Mouse (Mus musculus): ENCODE measurements at regions not wholly inside any gene's neighbourhood (a gene's known extent, or its start where the extent isn't known, plus 50 kb on each side); places are given as distances from the start of the nearest gene placed in this dataset.

DNA sequence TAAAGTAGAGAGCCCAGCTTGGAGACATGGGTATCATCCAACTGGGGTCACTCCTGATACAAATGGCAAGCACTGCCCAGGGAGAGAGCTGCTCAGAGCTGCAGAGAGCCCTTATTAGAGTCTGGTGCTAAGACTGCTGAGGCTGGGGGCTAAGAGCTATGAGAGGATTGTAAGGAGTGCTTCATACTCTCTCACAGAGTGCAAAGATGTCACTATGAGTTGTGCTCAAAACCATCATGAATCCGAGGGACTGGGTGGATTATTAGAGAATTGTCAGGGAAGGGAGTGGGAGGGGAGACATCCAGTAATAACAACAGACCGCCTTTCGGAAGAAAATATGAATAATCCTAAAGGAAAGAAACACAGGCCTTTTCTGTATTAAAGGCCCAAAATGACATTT is 107.2 kb upstream of the Fat1 start:
- no peak for DNase-seq (ENCODE audit: low spot score)

DNA sequence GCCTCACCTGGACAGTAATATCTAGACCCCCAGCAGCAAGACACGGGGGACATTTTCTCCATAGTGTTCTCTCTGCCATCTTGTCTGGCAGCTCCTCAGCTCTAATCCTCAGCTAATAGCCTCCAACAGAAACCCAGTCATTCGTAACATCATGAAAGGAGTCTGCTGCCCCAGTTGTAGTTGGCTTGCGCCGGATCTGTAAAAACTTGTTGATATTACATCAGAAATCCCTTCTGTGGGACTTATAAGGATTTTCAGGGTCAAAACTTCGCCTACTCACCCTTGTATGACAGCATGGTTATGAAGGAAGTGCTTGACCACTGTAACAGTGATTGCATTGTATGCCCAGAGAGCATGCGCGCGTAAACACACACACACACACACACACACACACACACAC is 96.8 kb upstream of the Fat1 start:
- TF ChIP-seq CTCF (IDR thresholded peaks at IDR 0.05; ENCODE audit: low read depth): no peak
- Histone ChIP-seq H3K27ac (no peak overlapping the region), H3K4me1 (ENCODE audit: insufficient read depth, low read length) (no peaks in the 10 kb centered on the region), H3K27me3 (ENCODE audit: insufficient read depth, low read length) (no peaks in the 10 kb centered on the region), H3K36me3 (ENCODE audit: insufficient read depth, low read length) (no peaks in the 10 kb centered on the region), H3K4me3 (ENCODE audit: low read length) (no peak overlapping the region), H3K9me3 (ENCODE audit: low read length) (no peaks in the 10 kb centered on the region), H3K4me2 (ENCODE audit: low read depth, low read length) (no peak overlapping the region), H3K9ac (replicated peaks; ENCODE audit: low read length) (no peak overlapping the region)
- WGBS: 78% methylated on average over 8 of the region's 8 CpGs
- ATAC-seq (no peak), DNase-seq (ENCODE audit: low spot score) (peak; percentile 26)

More for the DNA sequence above, 107.2 kb upstream of the Fat1 start:
- Histone ChIP-seq H3K36me3 (ENCODE audit: insufficient read depth, low read length) (no peaks in the 10 kb centered on the region), H3K9ac (replicated peaks; ENCODE audit: low read length) (no peak overlapping the region), H3K4me1 (ENCODE audit: insufficient read depth, low read length) (no peaks in the 10 kb centered on the region), H3K4me2 (ENCODE audit: low read depth, low read length) (no peak overlapping the region), H3K27me3 (ENCODE audit: insufficient read depth, low read length) (no peaks in the 10 kb centered on the region), H3K4me3 (ENCODE audit: low read length) (no peak overlapping the region), H3K27ac (no peak overlapping the region), H3K9me3 (ENCODE audit: low read length) (no peaks in the 10 kb centered on the region)
- no peak for TF ChIP-seq CTCF (IDR thresholded peaks at IDR 0.05; ENCODE audit: low read depth)
- ATAC-seq: no peak
- WGBS: 84% methylated on average over 3 of the region's 3 CpGs

DNA sequence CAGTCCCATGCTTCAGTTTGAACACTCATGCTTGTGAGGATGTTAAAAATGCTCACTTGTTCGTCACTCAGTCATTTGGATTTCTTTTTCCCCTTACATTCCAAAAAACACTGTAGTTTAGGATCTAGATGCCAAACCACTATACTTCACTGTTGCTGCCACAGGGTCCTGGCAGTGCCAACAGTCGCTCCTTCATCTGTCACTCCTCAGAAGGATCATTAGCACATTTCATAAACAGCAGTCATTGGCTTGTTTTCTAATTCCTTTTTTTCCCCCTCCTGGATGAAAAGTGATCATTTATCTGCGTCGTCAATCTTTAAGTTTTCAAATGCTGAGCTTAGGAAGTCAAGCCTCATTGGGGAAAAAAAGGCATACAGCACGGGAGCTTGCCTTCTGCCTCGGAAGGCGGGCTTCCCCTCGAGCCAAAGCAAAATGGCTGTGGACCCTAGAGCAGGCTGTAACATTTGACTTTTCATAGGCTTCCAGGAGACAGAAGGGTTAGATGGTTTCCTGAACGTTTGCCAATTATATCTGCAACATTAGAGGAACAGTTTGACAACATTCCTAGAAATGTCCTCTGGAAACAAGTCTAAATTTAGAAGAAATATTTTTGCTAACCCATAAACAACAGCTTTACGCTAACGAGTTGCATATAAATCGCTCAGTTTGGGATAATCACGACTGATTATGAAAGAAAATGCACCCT is 95.6 kb upstream of the Fat1 start:
- Histone ChIP-seq H3K4me3 (ENCODE audit: low read length) (no peak overlapping the region), H3K4me2 (ENCODE audit: low read depth, low read length) (peak overlapping the region; percentile 19), H3K9ac (replicated peaks; ENCODE audit: low read length) (no peak overlapping the region), H3K9me3 (ENCODE audit: low read length) (no peaks in the 10 kb centered on the region), H3K36me3 (ENCODE audit: insufficient read depth, low read length) (no peaks in the 10 kb centered on the region), H3K27me3 (ENCODE audit: insufficient read depth, low read length) (no peaks in the 10 kb centered on the region), H3K4me1 (ENCODE audit: insufficient read depth, low read length) (no peaks in the 10 kb centered on the region), H3K27ac (no peak overlapping the region)
- WGBS: 49% methylated on average over 13 of the region's 13 CpGs
- no peak for TF ChIP-seq CTCF (IDR thresholded peaks at IDR 0.05; ENCODE audit: low read depth)
- ATAC-seq (no peak), DNase-seq (ENCODE audit: low spot score) (peak; percentile 29)

DNA sequence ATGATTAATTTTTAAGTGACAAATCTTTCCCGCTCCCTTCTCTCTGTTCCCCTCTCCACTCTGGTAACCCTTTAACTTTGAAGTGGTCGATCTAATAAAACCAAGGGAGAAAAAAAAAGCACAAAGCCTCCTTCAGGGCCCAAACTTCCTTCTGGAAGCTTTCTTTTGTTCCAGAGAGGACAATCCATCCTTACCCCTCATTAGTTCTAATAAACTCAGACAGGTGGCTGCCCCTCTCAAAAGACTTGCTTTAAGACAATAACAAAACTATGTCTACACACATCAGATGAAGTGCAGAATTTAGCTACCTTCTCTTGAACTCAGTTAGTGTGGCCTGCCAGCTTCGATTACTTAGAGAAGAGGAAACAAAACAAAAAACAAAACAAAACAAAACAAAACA is 94.6 kb upstream of the Fat1 start:
- no peaks in the 10 kb centered on the region for H3K9me3 ChIP-seq (ENCODE audit: low read length)
- ATAC-seq (no peak), DNase-seq (ENCODE audit: low spot score) (no peak)
- H3K4me1 ChIP-seq (ENCODE audit: insufficient read depth, low read length): no peaks in the 10 kb centered on the region
- no peak overlapping the region for H3K4me3 ChIP-seq (ENCODE audit: low read length)
- no peak overlapping the region for H3K4me2 ChIP-seq (ENCODE audit: low read depth, low read length)
- H3K9ac ChIP-seq (replicated peaks; ENCODE audit: low read length): no peak overlapping the region
- no peak overlapping the region for H3K27ac ChIP-seq
- no peaks in the 10 kb centered on the region for H3K36me3 ChIP-seq (ENCODE audit: insufficient read depth, low read length)
- no peak for TF ChIP-seq CTCF (IDR thresholded peaks at IDR 0.05; ENCODE audit: low read depth)
- WGBS: 40% methylated on average over 3 of the region's 3 CpGs
- H3K27me3 ChIP-seq (ENCODE audit: insufficient read depth, low read length): no peaks in the 10 kb centered on the region

DNA sequence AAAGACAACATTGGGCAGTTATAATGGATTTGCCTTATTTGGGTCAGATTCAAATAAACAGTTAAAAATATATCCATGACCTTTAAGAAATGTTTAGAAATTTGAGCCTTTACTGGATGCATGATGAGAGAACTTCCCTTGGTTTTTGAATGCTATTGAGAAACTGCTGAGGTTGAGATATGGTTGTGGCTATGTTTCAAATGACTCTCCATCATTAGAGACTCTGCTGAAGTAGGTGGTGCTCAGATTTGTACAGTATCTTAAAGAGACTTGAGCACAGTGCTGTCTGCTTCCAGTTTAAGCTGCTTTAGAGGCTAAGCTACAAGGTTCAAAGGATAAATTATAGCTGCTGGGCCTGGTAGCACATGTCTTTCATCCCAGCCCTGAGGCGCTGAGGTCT is 90.9 kb upstream of the Fat1 start:
- 69% methylated on average over 1 of the region's 1 CpGs for WGBS
- ATAC-seq: no peak
- H3K4me2 ChIP-seq (ENCODE audit: low read depth, low read length): no peak overlapping the region
- no peaks in the 10 kb centered on the region for H3K4me1 ChIP-seq (ENCODE audit: insufficient read depth, low read length)
- DNase-seq (ENCODE audit: low spot score): no peak
- H3K9me3 ChIP-seq (ENCODE audit: low read length): no peaks in the 10 kb centered on the region
- H3K4me3 ChIP-seq (ENCODE audit: low read length): no peak overlapping the region
- TF ChIP-seq CTCF (IDR thresholded peaks at IDR 0.05; ENCODE audit: low read depth): no peak
- no peak overlapping the region for H3K9ac ChIP-seq (replicated peaks; ENCODE audit: low read length)
- no peaks in the 10 kb centered on the region for H3K36me3 ChIP-seq (ENCODE audit: insufficient read depth, low read length)
- H3K27me3 ChIP-seq (ENCODE audit: insufficient read depth, low read length): no peaks in the 10 kb centered on the region
- no peak overlapping the region for H3K27ac ChIP-seq

DNA sequence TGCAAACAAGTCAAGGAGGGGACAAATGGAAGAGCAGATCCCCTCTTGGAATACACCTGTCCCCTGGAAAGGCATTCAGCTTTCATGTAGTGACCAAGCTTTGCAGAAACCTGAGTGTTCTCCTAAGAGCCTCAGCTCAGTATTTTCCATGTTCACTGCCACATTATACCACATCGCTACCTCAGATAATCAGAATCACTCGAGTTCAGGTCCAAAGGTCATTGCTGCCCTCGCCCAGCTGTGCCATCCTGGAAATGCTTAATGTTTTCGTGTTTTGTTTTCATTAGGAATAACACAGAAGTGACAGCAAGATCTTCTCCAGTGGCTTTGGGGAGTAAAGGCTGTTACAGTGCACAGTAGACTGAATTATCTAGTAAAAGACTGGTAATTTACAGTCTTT is 83.0 kb upstream of the Fat1 start:
- ATAC-seq (no peak), DNase-seq (ENCODE audit: low spot score) (no peak)
- Histone ChIP-seq H3K4me3 (ENCODE audit: low read length) (no peak overlapping the region), H3K9ac (replicated peaks; ENCODE audit: low read length) (no peak overlapping the region), H3K36me3 (ENCODE audit: insufficient read depth, low read length) (no peaks in the 10 kb centered on the region), H3K27ac (no peak overlapping the region), H3K27me3 (ENCODE audit: insufficient read depth, low read length) (no peaks in the 10 kb centered on the region), H3K4me1 (ENCODE audit: insufficient read depth, low read length) (no peaks in the 10 kb centered on the region), H3K4me2 (ENCODE audit: low read depth, low read length) (no peak overlapping the region), H3K9me3 (ENCODE audit: low read length) (no peaks in the 10 kb centered on the region)
- WGBS: 84% methylated on average over 4 of the region's 4 CpGs
- TF ChIP-seq CTCF (IDR thresholded peaks at IDR 0.05; ENCODE audit: low read depth): no peak

DNA sequence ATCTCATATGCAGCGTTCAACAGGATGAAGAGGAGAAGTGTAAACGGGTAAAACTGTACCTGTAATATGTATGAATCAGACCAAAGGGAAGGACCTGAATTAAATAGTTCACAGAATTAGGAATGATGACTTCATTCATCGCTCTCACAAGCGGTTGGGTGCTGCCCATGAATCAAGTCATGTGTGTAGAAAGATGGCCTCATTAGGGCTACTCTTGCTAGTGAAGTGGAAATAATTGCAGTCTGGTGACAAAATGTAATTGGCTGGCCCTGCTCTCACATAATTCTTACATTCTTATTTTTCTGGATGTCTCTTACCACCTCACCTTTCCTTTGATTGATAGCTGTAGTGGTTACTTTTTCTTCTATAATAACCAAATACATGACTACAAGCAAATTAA is 80.1 kb upstream of the Fat1 start:
- WGBS: 85% methylated on average over 4 of the region's 4 CpGs
- H3K36me3 ChIP-seq (ENCODE audit: insufficient read depth, low read length): no peaks in the 10 kb centered on the region
- ATAC-seq (no peak), DNase-seq (ENCODE audit: low spot score) (no peak)
- no peak overlapping the region for H3K4me2 ChIP-seq (ENCODE audit: low read depth, low read length)
- H3K9ac ChIP-seq (replicated peaks; ENCODE audit: low read length): no peak overlapping the region
- no peak overlapping the region for H3K4me3 ChIP-seq (ENCODE audit: low read length)
- no peak for TF ChIP-seq CTCF (IDR thresholded peaks at IDR 0.05; ENCODE audit: low read depth)
- H3K27ac ChIP-seq: no peak overlapping the region
- no peaks in the 10 kb centered on the region for H3K27me3 ChIP-seq (ENCODE audit: insufficient read depth, low read length)
- H3K4me1 ChIP-seq (ENCODE audit: insufficient read depth, low read length): no peaks in the 10 kb centered on the region
- H3K9me3 ChIP-seq (ENCODE audit: low read length): no peaks in the 10 kb centered on the region
